Mouse (Mus musculus): ENCODE measurements around the gene Gm45711. TPM values are rescaled to one million over a fixed set of nuclear protein-coding genes. Genes with fewer than 3 reads are reported as not detected.
"Not testable (repeated sequence)": the region's sequence is repeated elsewhere in the genome, so short reads cannot be mapped to it uniquely, and the experiment has no call there.

Gm45711 gene
- polyA plus RNA-seq, 1 experiment = not detected

GRCm38 (mm10) chr8:104333786-104334185 is 23.9 kb upstream of the Gm45711 start:
- H3K9ac ChIP-seq (ENCODE audit: low read depth, poor library complexity, severe bottlenecking) = no peak overlapping the region
- H3K27ac ChIP-seq (ENCODE audit: insufficient read depth, low read length) = no peak overlapping the region
- no peaks in the 10 kb centered on the region for H3K36me3 ChIP-seq (ENCODE audit: control insufficient read depth, insufficient read depth, low read length, poor library complexity, severe bottlenecking)
- no peak overlapping the region for H3K4me3 ChIP-seq (ENCODE audit: low read depth, low read length)
- no peaks in the 10 kb centered on the region for H3K9me3 ChIP-seq (replicated peaks; ENCODE audit: control insufficient read depth, insufficient read depth, low read length, poor library complexity, severe bottlenecking)
- no peaks in the 10 kb centered on the region; the same call in none of the 2 replicates for H3K27me3 ChIP-seq (ENCODE audit: control insufficient read depth, insufficient read depth, low read length, poor library complexity, severe bottlenecking)
- no peaks in the 10 kb centered on the region for H3K4me1 ChIP-seq (ENCODE audit: control insufficient read depth, insufficient read depth, low read length)
- TF ChIP-seq EP300 (IDR thresholded peaks at IDR 0.05; ENCODE audit: insufficient read depth, low read depth, low read length) (no peak), POLR2A (IDR thresholded peaks at IDR 0.05; ENCODE audit: insufficient read depth, low read length) (no peak), CTCF (IDR thresholded peaks at IDR 0.05; ENCODE audit: low read depth, low read length) (no peak)

- Histone ChIP-seq H3K27ac (ENCODE audit: insufficient read depth, low read length) (no peak overlapping the region), H3K9ac (ENCODE audit: low read depth, poor library complexity, severe bottlenecking) (no peak overlapping the region), H3K9me3 (replicated peaks; ENCODE audit: control insufficient read depth, insufficient read depth, low read length, poor library complexity, severe bottlenecking) (no peaks in the 10 kb centered on the region), H3K27me3 (ENCODE audit: control insufficient read depth, insufficient read depth, low read length, poor library complexity, severe bottlenecking) (no peaks in the 10 kb centered on the region; the same call in none of the 2 replicates), H3K4me3 (ENCODE audit: low read depth, low read length) (no peak overlapping the region), H3K36me3 (ENCODE audit: control insufficient read depth, insufficient read depth, low read length, poor library complexity, severe bottlenecking) (no peaks in the 10 kb centered on the region), H3K4me1 (ENCODE audit: control insufficient read depth, insufficient read depth, low read length) (no peaks in the 10 kb centered on the region)
- TF ChIP-seq EP300 (IDR thresholded peaks at IDR 0.05; ENCODE audit: insufficient read depth, low read depth, low read length) = no peak
- no peak for TF ChIP-seq CTCF (IDR thresholded peaks at IDR 0.05; ENCODE audit: low read depth, low read length)
- no peak for TF ChIP-seq POLR2A (IDR thresholded peaks at IDR 0.05; ENCODE audit: insufficient read depth, low read length)
These were observed 23.1 kb upstream of the Gm45711 start for GRCm38 (mm10) chr8:104332665-104333631.

- not testable (repeated sequence) for H3K9me3 ChIP-seq (replicated peaks; ENCODE audit: control insufficient read depth, insufficient read depth, low read length, poor library complexity, severe bottlenecking); H3K9ac ChIP-seq (ENCODE audit: low read depth, poor library complexity, severe bottlenecking); H3K4me1 ChIP-seq (ENCODE audit: control insufficient read depth, insufficient read depth, low read length); H3K27me3 ChIP-seq (ENCODE audit: control insufficient read depth, insufficient read depth, low read length, poor library complexity, severe bottlenecking); H3K27ac ChIP-seq (ENCODE audit: insufficient read depth, low read length); H3K4me3 ChIP-seq (ENCODE audit: low read depth, low read length); H3K36me3 ChIP-seq (ENCODE audit: control insufficient read depth, insufficient read depth, low read length, poor library complexity, severe bottlenecking)
These were observed 12.0 kb upstream of the Gm45711 start, which contains the start of gene Cmtm2b for GRCm38 (mm10) chr8:104321930-104322329. Gene Cmtm2b (plus strand): TSS chr8:104322230.

- H3K27ac ChIP-seq (ENCODE audit: insufficient read depth, low read length); H3K9ac ChIP-seq (ENCODE audit: low read depth, poor library complexity, severe bottlenecking); H3K4me3 ChIP-seq (ENCODE audit: low read depth, low read length); H3K9me3 ChIP-seq (replicated peaks; ENCODE audit: control insufficient read depth, insufficient read depth, low read length, poor library complexity, severe bottlenecking); H3K36me3 ChIP-seq (ENCODE audit: control insufficient read depth, insufficient read depth, low read length, poor library complexity, severe bottlenecking); H3K27me3 ChIP-seq (ENCODE audit: control insufficient read depth, insufficient read depth, low read length, poor library complexity, severe bottlenecking); H3K4me1 ChIP-seq (ENCODE audit: control insufficient read depth, insufficient read depth, low read length): not testable (repeated sequence)
These were observed 11.4 kb upstream of the Gm45711 start, which contains the start of gene Gm11020 for GRCm38 (mm10) chr8:104321267-104321666. Gene Gm11020 (plus strand): TSS chr8:104321567.

- no peaks in the 10 kb centered on the region for H3K36me3 ChIP-seq (ENCODE audit: control insufficient read depth, insufficient read depth, low read length, poor library complexity, severe bottlenecking)
- TF ChIP-seq POLR2A (IDR thresholded peaks at IDR 0.05; ENCODE audit: insufficient read depth, low read length) = no peak
- TF ChIP-seq CTCF (IDR thresholded peaks at IDR 0.05; ENCODE audit: low read depth, low read length) = no peak
- no peak for TF ChIP-seq EP300 (IDR thresholded peaks at IDR 0.05; ENCODE audit: insufficient read depth, low read depth, low read length)
- no peaks in the 10 kb centered on the region for H3K27me3 ChIP-seq (ENCODE audit: control insufficient read depth, insufficient read depth, low read length, poor library complexity, severe bottlenecking)
- H3K9me3 ChIP-seq (replicated peaks; ENCODE audit: control insufficient read depth, insufficient read depth, low read length, poor library complexity, severe bottlenecking) = peaks cover 10% of the 10 kb centered on the region
- H3K9ac ChIP-seq (ENCODE audit: low read depth, poor library complexity, severe bottlenecking) = no peak overlapping the region
- no peak overlapping the region for H3K27ac ChIP-seq (ENCODE audit: insufficient read depth, low read length)
- H3K4me3 ChIP-seq (ENCODE audit: low read depth, low read length) = no peak overlapping the region
- no peaks in the 10 kb centered on the region for H3K4me1 ChIP-seq (ENCODE audit: control insufficient read depth, insufficient read depth, low read length)
These were observed 3.4 kb upstream of the Gm45711 start for GRCm38 (mm10) chr8:104313311-104313710.

GRCm38 (mm10) chr8:104312023-104312422 is 2.1 kb upstream of the Gm45711 start:
- not testable (repeated sequence) for H3K4me1 ChIP-seq (ENCODE audit: control insufficient read depth, insufficient read depth, low read length); H3K36me3 ChIP-seq (ENCODE audit: control insufficient read depth, insufficient read depth, low read length, poor library complexity, severe bottlenecking); H3K9ac ChIP-seq (ENCODE audit: low read depth, poor library complexity, severe bottlenecking); H3K4me3 ChIP-seq (ENCODE audit: low read depth, low read length); H3K27ac ChIP-seq (ENCODE audit: insufficient read depth, low read length); H3K27me3 ChIP-seq (ENCODE audit: control insufficient read depth, insufficient read depth, low read length, poor library complexity, severe bottlenecking)
- H3K9me3 ChIP-seq (replicated peaks; ENCODE audit: control insufficient read depth, insufficient read depth, low read length, poor library complexity, severe bottlenecking) = peaks cover 10% of the 10 kb centered on the region

GRCm38 (mm10) chr8:104308341-104308740 is 1.5 kb downstream of the Gm45711 start:
- H3K27ac ChIP-seq (ENCODE audit: insufficient read depth, low read length); H3K9me3 ChIP-seq (replicated peaks; ENCODE audit: control insufficient read depth, insufficient read depth, low read length, poor library complexity, severe bottlenecking); H3K9ac ChIP-seq (ENCODE audit: low read depth, poor library complexity, severe bottlenecking); H3K27me3 ChIP-seq (ENCODE audit: control insufficient read depth, insufficient read depth, low read length, poor library complexity, severe bottlenecking); H3K4me1 ChIP-seq (ENCODE audit: control insufficient read depth, insufficient read depth, low read length); H3K4me3 ChIP-seq (ENCODE audit: low read depth, low read length); H3K36me3 ChIP-seq (ENCODE audit: control insufficient read depth, insufficient read depth, low read length, poor library complexity, severe bottlenecking): not testable (repeated sequence)
